Mouse (Mus musculus) bone marrow, adult 2 months (tissue): ENCODE measurements around the gene Cblb.

Source experiments
- CTCF ChIP-seq: fragments of 200-500 bp; IDR thresholded peaks from 2 replicates; pipeline ENCODE4 v1.5.1; 2011; ENCODE audit warnings: low read length, control low read depth; ENCODE audit not compliant: control insufficient read depth, insufficient read depth
- POLR2A ChIP-seq: fragments of 200-500 bp; IDR thresholded peaks from 2 replicates; pipeline ENCODE4 v1.6.1; 2011; ENCODE audit warnings: low read depth, mild to moderate bottlenecking, control low read depth, low read length, borderline replicate concordance; ENCODE audit not compliant: control insufficient read depth

- TF ChIP-seq CTCF (no peak), POLR2A (no peak)
Measured at GRCm38 (mm10) chr16:52061015-52061481, 30.0 kb downstream of the Cblb start.
